Mouse (Mus musculus) liver, adult 2 months (tissue): Measurements from ENCODE around the gene Pnpla2.

Experiments used
- CTCF ChIP-seq: fragments of 200-500 bp; IDR thresholded peaks from 2 replicates; pipeline ENCODE4 v1.5.1; 2011; ENCODE audit warnings: low read depth, low read length, control low read depth
- POLR2A ChIP-seq: fragments of 200-500 bp; IDR thresholded peaks from 2 replicates; pipeline ENCODE4 v1.6.1; 2011; ENCODE audit warnings: low read length, control low read depth; ENCODE audit not compliant: insufficient read depth; ENCODE audit errors: extremely low read depth

- TF ChIP-seq CTCF (no peak), POLR2A (no peak)
Observed at GRCm38 (mm10) chr7:141439140-141439679, 15.8 kb upstream of the Pnpla2 start.
